Mouse (Mus musculus) olfactory bulb, adult 2 months (tissue): ENCODE measurements at regions not wholly inside any gene's neighbourhood (a gene's known extent, or its start where the extent isn't known, plus 50 kb on each side); places are given as distances from the start of the nearest gene placed in this dataset.

Source experiments
- H3K27ac ChIP-seq: fragments of 200-500 bp; 2 replicates; pipeline ENCODE4 v1.5.1; 2012; ENCODE audit warnings: low read depth, low read length; ENCODE audit not compliant: insufficient read depth
- H3K4me1 ChIP-seq: fragments of 200-500 bp; 2 replicates; pipeline ENCODE4 v1.6.1; 2012; ENCODE audit warnings: low read length; ENCODE audit not compliant: control insufficient read depth, insufficient read depth
- H3K4me3 ChIP-seq: fragments of 200-500 bp; 2 replicates; pipeline ENCODE4 v1.5.1; 2012; ENCODE audit warnings: mild to moderate bottlenecking, low read depth, low read length, moderate library complexity; ENCODE audit not compliant: insufficient read depth
- CTCF ChIP-seq: fragments of 200-500 bp; IDR thresholded peaks from 2 replicates; pipeline ENCODE4 v1.5.1; 2012; ENCODE audit warnings: low read depth, mild to moderate bottlenecking, low read length, moderate library complexity; ENCODE audit not compliant: insufficient read depth
- POLR2A ChIP-seq: fragments of 200-500 bp; IDR thresholded peaks from 2 replicates; pipeline ENCODE4 v1.6.1; 2012; ENCODE audit warnings: mild to moderate bottlenecking, low read depth, low read length, moderate library complexity; ENCODE audit not compliant: insufficient read depth
- WGBS: fragments of 180-500 bp; shearing (Covaris S2); methylation state at CpG from one replicate; pipeline ENCODE4 v1.1.7; 2018; 5-methylcytosine and 5-hydroxymethylcytosine counted together

DNA sequence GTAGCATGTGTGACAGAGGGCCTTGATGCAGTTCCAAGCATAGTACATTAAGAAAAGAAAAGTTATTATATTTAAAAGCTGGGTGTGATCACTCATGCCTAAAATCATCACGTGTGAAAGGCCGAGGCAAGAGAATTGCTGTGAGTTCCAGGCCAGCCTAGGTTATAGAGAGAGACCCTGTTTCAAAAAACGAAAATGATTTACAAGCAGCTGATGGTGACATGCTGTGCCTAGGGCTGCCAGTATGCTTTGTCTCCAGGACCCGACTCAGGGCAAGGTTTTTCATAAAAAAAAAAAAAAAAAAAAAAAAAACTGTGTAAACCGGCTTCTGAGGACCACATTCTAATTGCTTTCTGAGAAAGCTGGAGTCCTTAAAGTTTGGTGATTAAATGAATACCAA is 315.9 kb upstream of the Adgrl2 start:
- Histone ChIP-seq H3K27ac (no peak overlapping the region), H3K4me3 (no peak overlapping the region), H3K4me1 (no peaks in the 10 kb centered on the region)
- TF ChIP-seq CTCF (no peak), POLR2A (no peak)
- 65% methylated on average over 5 of the region's 5 CpGs for WGBS

DNA sequence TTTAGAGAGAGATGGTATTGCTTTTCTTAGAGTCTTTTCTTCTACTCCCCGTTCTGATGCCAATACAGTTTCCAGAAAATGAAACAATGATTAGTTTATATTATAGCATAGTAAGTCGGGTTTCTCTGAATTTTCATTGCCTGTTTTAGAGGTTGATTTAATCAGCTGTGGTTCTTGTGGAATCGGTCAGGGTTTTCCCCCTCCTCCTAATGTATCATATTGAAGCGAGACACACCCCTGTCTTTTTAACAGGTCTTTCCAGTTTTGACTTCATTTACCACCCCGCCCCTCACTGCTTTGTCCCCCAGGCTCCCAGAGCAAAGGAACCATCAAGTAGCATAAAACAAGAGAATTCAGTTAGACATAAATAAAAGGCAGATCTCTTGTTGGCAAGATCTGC is 315.1 kb upstream of the Adgrl2 start:
- Histone ChIP-seq H3K27ac (no peak overlapping the region), H3K4me1 (no peaks in the 10 kb centered on the region), H3K4me3 (no peak overlapping the region)
- 82% methylated on average over 5 of the region's 5 CpGs for WGBS
- TF ChIP-seq CTCF (no peak), POLR2A (no peak)

DNA sequence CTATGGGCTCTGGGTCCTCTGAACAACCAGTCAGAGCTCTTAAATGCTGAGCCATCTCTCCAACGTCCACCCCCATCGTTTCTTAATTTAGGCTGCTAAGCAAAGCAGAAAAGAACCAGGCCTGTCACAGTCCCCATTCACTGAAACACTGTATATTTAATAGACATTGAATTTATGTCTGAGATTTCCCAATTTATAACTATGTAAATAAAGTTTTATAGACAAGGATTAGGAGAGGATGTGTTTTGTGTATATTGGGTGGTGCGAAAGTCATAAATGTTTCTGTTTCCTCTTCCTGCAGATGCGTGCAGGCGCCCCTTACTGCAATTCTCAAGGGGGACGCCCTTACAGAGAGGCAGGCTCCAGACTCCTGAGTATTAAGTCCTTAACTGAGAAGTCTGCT is 314.7 kb upstream of the Adgrl2 start:
- Histone ChIP-seq H3K27ac (no peak overlapping the region), H3K4me1 (no peaks in the 10 kb centered on the region), H3K4me3 (no peak overlapping the region)
- whole genome bisulfite sequencing: 72% methylated on average over 6 of the region's 6 CpGs
- TF ChIP-seq POLR2A (no peak), CTCF (no peak)

GRCm38 (mm10) chr3:149303418-149303817 is 313.1 kb upstream of the Adgrl2 start:
- Histone ChIP-seq H3K27ac (no peak overlapping the region), H3K4me1 (no peaks in the 10 kb centered on the region), H3K4me3 (no peak overlapping the region)
- TF ChIP-seq POLR2A (no peak), CTCF (no peak)
- 94% methylated on average over 5 of the region's 5 CpGs for WGBS

- Histone ChIP-seq H3K4me1 (peaks cover 4% of the 10 kb centered on the region; the same call in 1 of the 2 replicates), H3K27ac (no peak overlapping the region), H3K4me3 (no peak overlapping the region)
- no peak for TF ChIP-seq POLR2A
- TF ChIP-seq CTCF: no peak
- 99% methylated on average over 4 of the region's 4 CpGs for WGBS
These were observed 309.6 kb upstream of the Adgrl2 start for GRCm38 (mm10) chr3:149300002-149300401.

DNA sequence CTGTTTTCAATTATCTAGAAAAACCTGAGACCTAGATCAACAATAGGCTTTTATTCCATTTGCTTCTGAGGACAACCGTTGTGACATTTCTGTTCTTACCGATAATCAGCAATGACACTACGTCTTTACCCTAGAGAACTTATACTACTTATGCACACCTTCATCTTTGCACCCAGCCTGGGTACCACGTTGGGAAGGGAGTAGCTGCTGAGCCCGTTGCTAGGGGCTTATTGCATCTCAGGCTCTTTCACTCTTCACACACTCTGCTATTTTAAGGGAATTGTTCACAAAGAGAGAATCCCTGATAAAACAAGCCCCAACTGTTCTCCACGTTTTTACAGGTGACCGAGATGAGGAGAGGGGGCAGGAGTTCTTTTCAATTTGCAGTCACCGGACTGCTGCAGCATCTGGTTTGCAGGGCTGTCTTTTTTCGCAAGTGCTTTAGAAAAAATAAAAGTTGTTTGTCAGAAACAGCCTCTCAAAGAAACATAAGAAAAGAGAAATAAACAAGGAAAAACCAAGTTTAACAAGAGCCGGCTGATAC is 306.1 kb upstream of the Adgrl2 start:
- Histone ChIP-seq H3K4me3 (no peak overlapping the region), H3K4me1 (peaks cover 4% of the 10 kb centered on the region; the same call in 1 of the 2 replicates), H3K27ac (no peak overlapping the region)
- 50% methylated on average over 10 of the region's 10 CpGs for WGBS
- TF ChIP-seq CTCF: no peak
- TF ChIP-seq POLR2A: no peak

DNA sequence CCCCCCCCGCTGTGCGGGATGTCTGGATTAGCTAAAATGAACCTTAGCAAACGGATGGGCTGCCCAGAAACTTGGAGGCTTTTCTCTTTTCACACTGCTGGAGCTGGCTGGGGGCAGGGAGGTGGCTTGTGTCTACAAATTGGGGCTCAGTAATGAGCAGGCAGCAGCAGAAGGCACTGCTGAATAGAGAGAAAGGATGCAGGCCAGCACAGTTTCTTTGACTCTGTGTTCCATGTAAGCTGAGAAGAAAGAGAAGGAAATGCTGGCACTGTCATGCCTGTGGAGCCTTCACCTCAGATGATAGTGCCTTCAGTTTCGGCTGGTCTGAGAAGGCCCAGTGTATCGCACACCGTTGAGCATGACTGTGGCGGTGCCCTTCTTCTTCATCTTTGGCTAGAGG is 305.6 kb upstream of the Adgrl2 start:
- no peak for TF ChIP-seq POLR2A
- TF ChIP-seq CTCF: no peak
- no peak overlapping the region for H3K27ac ChIP-seq
- no peak overlapping the region for H3K4me3 ChIP-seq
- peaks cover 4% of the 10 kb centered on the region; the same call in 1 of the 2 replicates for H3K4me1 ChIP-seq
- 38% methylated on average over 7 of the region's 7 CpGs for WGBS

GRCm38 (mm10) chr3:149295257-149295831 is 305.0 kb upstream of the Adgrl2 start:
- TF ChIP-seq CTCF: no peak
- TF ChIP-seq POLR2A: no peak
- no peak overlapping the region for H3K27ac ChIP-seq

DNA sequence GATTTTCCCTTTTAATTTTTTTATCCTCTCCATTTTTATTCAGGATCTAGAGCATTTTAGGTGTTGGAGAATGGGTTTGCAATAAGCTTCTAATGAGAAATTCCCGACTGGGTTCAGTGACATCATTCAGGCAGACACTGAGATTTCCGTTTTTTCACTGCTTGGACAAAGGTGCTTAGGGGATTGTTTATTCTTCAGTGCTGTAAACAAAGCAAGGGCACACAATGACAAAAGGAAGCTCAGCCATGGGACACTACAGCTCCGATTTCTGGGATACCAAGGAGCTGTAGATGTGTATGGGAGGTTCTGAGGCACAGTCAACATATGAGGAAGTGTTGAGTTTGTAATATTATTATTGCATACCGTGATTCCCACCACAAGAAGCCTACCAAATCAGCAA is 304.1 kb upstream of the Adgrl2 start:
- whole genome bisulfite sequencing: 74% methylated on average over 4 of the region's 4 CpGs
- no peak for TF ChIP-seq POLR2A
- no peak for TF ChIP-seq CTCF
- no peak overlapping the region for H3K27ac ChIP-seq
- peaks cover 4% of the 10 kb centered on the region; the same call in 1 of the 2 replicates for H3K4me1 ChIP-seq
- H3K4me3 ChIP-seq: no peak overlapping the region

More at GRCm38 (mm10) chr3:149295257-149295831, 305.0 kb upstream of the Adgrl2 start:
- Histone ChIP-seq H3K4me1 (peaks cover 4% of the 10 kb centered on the region; the same call in 1 of the 2 replicates), H3K4me3 (no peak overlapping the region)
- WGBS: 57% methylated on average over 10 of the region's 10 CpGs
